Mouse (Mus musculus) midbrain, embryonic 10.5 days (tissue): ENCODE measurements at regions not wholly inside any gene's neighbourhood (a gene's known extent, or its start where the extent isn't known, plus 50 kb on each side); places are given as distances from the start of the nearest gene placed in this dataset.

Source experiments
- DNase-seq: peaks from one replicate; pipeline ENCODE4 v3.0.0-alpha.2; 2017; ENCODE audit warnings: low spot score
- H3K27ac ChIP-seq: fragments of 300-500 bp; sonication (generic); replicated peaks from 2 replicates; pipeline ENCODE4 v1.5.1; 2016; ENCODE audit warnings: mild to moderate bottlenecking
- H3K27me3 ChIP-seq: fragments of 300-500 bp; sonication (generic); 2 replicates; pipeline ENCODE4 v1.6.1; 2016; ENCODE audit warnings: low read depth, mild to moderate bottlenecking; ENCODE audit not compliant: poor library complexity, severe bottlenecking
- H3K36me3 ChIP-seq: fragments of 300-500 bp; sonication (generic); 2 replicates; pipeline ENCODE4 v1.6.1; 2016; ENCODE audit warnings: mild to moderate bottlenecking, moderate library complexity
- H3K4me1 ChIP-seq: fragments of 300-500 bp; sonication (generic); 2 replicates; pipeline ENCODE4 v1.6.1; 2016
- H3K4me3 ChIP-seq: fragments of 300-500 bp; sonication (generic); 2 replicates; pipeline ENCODE4 v1.5.1; 2016; ENCODE audit warnings: mild to moderate bottlenecking, moderate library complexity
- H3K9me3 ChIP-seq: fragments of 300-500 bp; sonication (generic); replicated peaks from 2 replicates; pipeline ENCODE4 v1.6.1; 2016; ENCODE audit warnings: mild to moderate bottlenecking
- whole genome bisulfite sequencing: fragments of 180-500 bp; shearing (Covaris S2); methylation state at CpG from one replicate; pipeline ENCODE4 v1.1.7; 2016; 5-methylcytosine and 5-hydroxymethylcytosine counted together

DNA sequence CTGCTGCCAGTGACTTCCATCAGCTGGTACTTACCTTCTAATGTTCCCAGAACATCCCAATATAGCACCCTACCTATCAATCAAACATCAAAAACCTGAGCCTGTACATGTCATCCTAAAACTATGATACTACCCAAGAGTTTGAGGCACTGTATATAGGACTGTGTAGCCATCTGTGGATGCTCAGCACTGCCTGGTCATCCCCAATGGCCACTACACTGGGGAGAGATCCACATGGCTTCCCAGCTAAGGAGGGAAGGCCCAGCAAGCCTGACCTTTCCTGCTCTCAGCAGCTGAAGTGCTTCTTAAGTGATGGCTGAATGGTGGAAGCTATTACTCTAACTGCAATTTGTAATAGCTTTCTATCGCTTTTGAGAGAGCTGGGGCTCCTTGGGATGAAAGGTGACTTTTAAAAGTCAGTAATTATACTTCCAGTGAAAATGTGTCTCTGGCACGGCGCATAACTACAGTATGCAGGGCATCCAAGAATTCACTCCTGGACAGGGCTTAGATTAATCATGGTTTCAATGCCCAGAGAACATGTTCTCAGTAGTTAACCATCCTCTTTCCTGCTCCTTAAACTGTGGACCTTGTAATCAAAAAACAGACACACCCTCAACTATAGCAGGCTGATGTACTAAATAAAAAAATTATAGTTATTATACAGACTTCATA, 181.5 kb downstream of the Arrdc4 start:
- Histone ChIP-seq H3K4me3 (no peak overlapping the region), H3K27me3 (no peaks in the 10 kb centered on the region), H3K4me1 (peaks cover 16% of the 10 kb centered on the region), H3K9me3 (no peaks in the 10 kb centered on the region), H3K36me3 (no peaks in the 10 kb centered on the region), H3K27ac (no peak overlapping the region)
- 92% methylated on average over 3 of the region's 3 CpGs for WGBS
- DNase-seq: no peak

DNA sequence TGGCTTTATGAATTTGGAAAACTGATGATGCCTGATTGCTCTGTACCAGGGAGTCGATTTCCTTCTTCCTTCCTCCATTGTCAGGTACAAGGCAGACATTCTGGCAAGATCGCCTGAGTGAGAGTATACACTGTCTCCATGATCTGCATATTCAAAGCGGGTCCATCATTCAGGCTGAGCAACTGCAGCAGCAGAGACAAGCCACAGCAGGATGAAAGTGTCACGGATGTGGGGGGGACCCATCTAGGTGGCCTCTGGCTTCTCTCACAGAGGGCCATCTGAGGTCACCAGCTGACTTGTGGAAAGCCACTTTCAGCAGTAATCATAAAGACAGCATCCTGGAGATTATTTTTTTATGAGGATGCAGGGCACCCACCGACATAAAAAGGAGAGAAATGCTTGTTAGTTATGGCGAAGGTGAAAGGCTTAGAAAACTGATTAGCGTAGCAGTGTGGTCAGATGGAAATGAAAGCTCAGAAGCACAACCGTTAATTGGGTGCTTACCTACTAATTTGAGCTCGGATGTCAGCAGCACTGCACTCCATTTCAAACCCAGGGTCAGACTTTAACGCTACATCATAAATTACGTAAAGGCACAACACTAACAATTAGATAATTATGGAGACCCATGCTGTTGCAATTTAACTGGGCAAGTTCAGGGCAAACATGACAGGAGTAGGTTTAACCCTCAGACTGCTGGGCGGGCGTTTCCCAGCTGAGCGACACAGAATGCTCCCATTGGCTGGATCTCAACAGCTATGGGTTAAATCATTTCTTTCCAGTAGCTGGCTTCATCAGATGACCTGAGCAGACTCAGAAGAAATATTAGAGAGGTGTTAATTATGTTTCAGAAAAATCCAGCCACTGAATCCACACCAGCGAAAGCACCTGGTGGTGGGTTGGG, 189.3 kb downstream of the Arrdc4 start:
- WGBS: 82% methylated on average over 15 of the region's 15 CpGs
- H3K9me3 ChIP-seq: no peaks in the 10 kb centered on the region
- no peaks in the 10 kb centered on the region for H3K27me3 ChIP-seq
- no peak overlapping the region for H3K27ac ChIP-seq
- no peaks in the 10 kb centered on the region for H3K36me3 ChIP-seq
- no peak for DNase-seq
- H3K4me3 ChIP-seq: no peak overlapping the region
- no peaks in the 10 kb centered on the region for H3K4me1 ChIP-seq

DNA sequence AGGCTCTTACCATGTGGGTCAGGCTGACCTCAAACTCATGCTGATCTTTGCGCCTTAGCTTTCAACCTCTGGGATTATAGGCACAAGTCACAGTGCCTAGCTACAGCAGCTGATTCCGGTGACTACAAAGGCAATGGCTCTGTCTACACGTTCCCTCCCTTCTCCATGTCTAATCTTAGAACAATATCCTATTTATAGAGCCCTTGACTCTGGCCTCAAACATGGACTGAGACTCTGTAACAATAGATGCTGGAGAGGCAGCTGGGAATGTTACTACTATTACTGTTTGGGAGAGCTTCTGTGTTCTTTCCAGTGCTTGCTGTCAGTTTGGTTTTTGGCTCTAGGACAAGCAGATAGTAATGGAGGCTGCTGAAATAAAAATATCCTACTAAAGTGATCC, 198.7 kb downstream of the Arrdc4 start:
- H3K4me3 ChIP-seq: no peak overlapping the region
- no peaks in the 10 kb centered on the region for H3K36me3 ChIP-seq
- no peaks in the 10 kb centered on the region for H3K27me3 ChIP-seq
- 47% methylated on average over 3 of the region's 3 CpGs for WGBS
- H3K9me3 ChIP-seq: no peaks in the 10 kb centered on the region
- DNase-seq: no peak
- peaks cover 7% of the 10 kb centered on the region; the same call in 1 of the 2 replicates for H3K4me1 ChIP-seq
- H3K27ac ChIP-seq: no peak overlapping the region

DNA sequence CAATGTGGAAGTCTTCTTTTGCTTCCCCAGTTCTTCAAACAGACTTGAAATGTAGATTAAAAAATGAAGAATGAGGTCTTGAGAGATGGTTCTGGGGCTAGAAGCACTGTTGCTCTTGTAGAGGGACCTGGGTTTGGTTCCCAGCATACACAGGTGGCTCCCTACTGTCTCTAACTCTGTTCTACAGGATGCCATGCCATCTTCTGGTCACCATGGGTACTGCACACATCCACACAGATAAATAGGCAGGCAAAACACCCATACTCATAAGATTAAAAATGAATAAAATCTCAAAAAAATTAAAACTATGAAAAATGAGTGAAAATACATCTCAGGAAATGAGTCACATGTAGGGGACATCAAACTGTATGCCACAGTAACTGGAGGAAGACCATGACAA, 200.9 kb downstream of the Arrdc4 start:
- H3K9me3 ChIP-seq: no peaks in the 10 kb centered on the region
- H3K27ac ChIP-seq: no peak overlapping the region
- no peak for DNase-seq
- peaks cover 7% of the 10 kb centered on the region; the same call in 1 of the 2 replicates for H3K4me1 ChIP-seq
- H3K27me3 ChIP-seq: no peaks in the 10 kb centered on the region
- no peak overlapping the region for H3K4me3 ChIP-seq
- no peaks in the 10 kb centered on the region for H3K36me3 ChIP-seq

DNA sequence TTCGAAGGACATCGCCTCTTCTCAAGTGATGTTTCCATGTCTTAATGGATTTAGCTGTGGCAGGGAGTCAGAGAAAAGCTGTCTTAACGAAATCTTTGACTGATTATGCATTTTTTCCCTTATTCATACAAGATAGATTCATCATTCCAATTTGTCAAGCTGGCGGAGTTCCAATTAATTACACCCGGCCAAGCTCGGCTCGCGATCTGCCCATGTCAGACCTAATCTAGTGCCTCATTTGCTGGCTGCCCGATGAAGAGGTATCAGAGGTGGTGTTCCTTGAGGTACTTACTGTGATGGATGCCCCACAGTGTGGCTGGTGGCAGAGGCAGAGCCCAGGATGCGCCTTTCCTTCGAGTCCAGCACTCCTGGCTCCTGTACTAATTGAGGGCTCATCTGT, 204.9 kb downstream of the Arrdc4 start:
- no peaks in the 10 kb centered on the region for H3K4me1 ChIP-seq
- H3K36me3 ChIP-seq: no peaks in the 10 kb centered on the region
- H3K27ac ChIP-seq: no peak overlapping the region
- no peak overlapping the region for H3K4me3 ChIP-seq
- no peaks in the 10 kb centered on the region for H3K27me3 ChIP-seq
- no peak for DNase-seq
- 90% methylated on average over 11 of the region's 11 CpGs for WGBS
- H3K9me3 ChIP-seq: no peaks in the 10 kb centered on the region

DNA sequence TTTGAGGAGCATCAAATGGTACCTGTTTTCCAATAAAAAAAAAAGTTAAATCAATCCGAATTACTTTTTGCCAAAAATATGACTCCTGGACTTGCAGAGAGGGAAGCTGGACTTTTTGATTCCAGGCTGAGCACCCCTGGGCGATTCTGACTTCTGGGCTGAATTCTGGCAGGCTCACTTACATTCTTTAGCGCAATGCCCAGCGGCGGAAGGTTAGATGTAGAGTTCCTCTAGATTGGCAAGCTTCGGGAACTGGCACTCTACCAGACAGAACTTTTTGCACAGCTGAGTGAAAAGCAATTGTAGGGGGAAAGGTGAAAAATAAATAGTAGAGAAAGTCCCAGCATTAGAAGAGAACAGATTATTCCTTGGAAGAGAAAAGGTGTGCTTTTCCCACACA, 235.5 kb downstream of the Fam169b start:
- Histone ChIP-seq H3K27ac (no peak overlapping the region), H3K4me3 (no peak overlapping the region), H3K9me3 (0 out of 2 replicates have a peak, but pooled peaks cover 4% of the 10 kb centered on the region), H3K36me3 (no peaks in the 10 kb centered on the region), H3K27me3 (no peaks in the 10 kb centered on the region), H3K4me1 (no peaks in the 10 kb centered on the region; the same call in 1 of the 2 replicates)
- DNase-seq: no peak
- 89% methylated on average over 6 of the region's 6 CpGs for WGBS

DNA sequence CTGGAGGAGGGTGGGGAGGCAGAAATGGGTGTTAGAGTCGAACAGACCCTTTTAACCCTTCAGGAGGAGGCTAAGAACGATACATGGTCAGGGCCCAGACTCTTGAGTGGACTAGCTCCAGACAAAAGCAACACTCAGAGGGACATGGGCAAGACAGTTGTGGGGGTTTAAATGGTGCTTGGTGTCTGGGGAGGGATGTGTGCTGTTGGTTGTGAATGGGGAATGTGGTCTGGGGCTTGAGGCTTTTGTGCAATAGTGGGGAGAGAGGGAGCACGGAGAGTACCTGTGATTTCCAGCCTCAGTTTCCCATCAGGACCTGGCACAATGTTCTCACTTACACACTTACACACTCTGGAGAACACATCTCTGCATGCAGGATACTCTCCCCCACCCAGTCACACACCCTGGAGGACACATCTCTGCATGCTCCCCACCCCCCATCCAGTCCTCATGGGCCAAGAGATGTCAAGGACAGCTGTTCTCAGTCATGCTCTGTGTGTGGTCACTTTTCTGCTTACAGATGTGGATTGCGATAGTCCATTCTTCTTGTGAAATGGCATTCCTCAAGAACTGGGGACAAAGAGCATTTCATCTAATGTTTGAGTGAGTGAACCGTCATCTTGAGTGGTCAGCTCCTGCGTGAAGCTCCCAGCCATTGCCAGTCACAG, 217.6 kb downstream of the Fam169b start:
- H3K4me1 ChIP-seq: no peaks in the 10 kb centered on the region

DNA sequence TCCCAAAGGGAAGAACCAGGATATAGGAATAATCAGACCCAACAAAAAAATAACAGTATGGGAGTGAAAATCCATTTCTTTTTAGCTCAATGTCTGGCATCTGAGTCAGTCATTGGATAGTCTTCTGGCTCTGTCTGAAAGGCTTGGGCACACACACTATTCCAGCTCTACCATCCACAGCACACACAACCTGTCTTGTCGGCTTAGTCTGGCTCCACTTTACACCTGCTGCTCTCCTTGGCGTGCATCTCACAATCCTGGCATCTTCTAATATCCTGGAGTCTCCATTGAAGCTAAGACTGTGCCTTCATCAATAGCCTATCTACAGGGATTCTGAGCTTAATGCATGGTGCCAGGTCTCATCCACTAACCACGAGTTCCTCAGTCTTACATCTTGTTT, 213.0 kb downstream of the Fam169b start:
- Histone ChIP-seq H3K27ac (no peak overlapping the region), H3K4me1 (no peaks in the 10 kb centered on the region), H3K9me3 (no peaks in the 10 kb centered on the region), H3K36me3 (no peaks in the 10 kb centered on the region), H3K4me3 (no peak overlapping the region), H3K27me3 (peaks cover 7% of the 10 kb centered on the region; the same call in 1 of the 2 replicates)
- DNase-seq: no peak
- 80% methylated on average over 3 of the region's 3 CpGs for WGBS

More for the DNA sequence above, 217.6 kb downstream of the Fam169b start:
- Histone ChIP-seq H3K27me3 (no peaks in the 10 kb centered on the region), H3K27ac (no peak overlapping the region), H3K36me3 (no peaks in the 10 kb centered on the region), H3K4me3 (no peak overlapping the region), H3K9me3 (no peaks in the 10 kb centered on the region)
- WGBS: 87% methylated on average over 6 of the region's 6 CpGs
- no peak for DNase-seq

DNA sequence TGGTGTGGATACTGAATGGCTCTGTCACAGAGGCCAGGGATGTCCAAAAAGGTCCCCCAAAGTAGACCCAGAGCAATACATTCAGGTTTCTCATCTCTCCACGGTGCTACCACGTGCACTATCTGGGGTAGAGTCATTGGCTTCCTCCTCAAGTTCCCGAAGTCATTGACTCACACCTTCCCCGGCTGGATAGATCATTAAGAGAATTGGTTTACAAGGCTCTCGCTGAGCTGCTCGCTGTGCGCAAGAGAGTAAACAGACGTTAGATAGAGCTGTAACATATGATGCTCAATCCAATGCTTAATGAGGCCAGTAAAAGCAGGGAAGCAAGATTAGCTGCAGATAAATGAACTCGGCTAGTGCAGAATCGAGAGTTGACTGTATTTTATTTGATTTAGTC, 208.9 kb downstream of the Fam169b start:
- Histone ChIP-seq H3K36me3 (no peaks in the 10 kb centered on the region), H3K4me3 (no peak overlapping the region), H3K27me3 (peaks cover 26% of the 10 kb centered on the region), H3K27ac (no peak overlapping the region), H3K9me3 (no peaks in the 10 kb centered on the region), H3K4me1 (0 out of 2 replicates have a peak, but pooled peaks cover 2% of the 10 kb centered on the region)
- no peak for DNase-seq
- WGBS: 75% methylated on average over 10 of the region's 10 CpGs

DNA sequence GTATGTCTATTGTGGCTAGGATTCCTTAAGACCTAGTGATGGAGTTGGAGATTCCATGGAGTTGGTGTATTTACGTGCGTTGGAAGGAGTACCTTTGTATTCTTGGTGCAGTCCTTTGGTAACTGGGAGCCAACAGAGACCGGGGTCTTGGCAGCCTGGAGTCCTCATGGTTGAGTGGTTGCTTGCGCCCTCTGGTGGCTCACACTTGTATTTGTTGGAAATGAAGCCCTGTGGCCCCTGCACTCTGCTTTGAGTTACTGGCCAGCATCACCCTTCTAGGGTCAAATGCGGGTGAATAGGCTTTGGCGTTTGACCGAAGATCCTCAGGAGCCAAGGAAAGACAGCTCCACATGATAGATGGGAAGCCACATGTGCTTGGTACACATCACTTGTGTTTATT, 207.1 kb downstream of the Fam169b start:
- Histone ChIP-seq H3K9me3 (no peaks in the 10 kb centered on the region), H3K4me1 (0 out of 2 replicates have a peak, but pooled peaks cover 2% of the 10 kb centered on the region), H3K27ac (no peak overlapping the region), H3K4me3 (no peak overlapping the region), H3K36me3 (no peaks in the 10 kb centered on the region), H3K27me3 (peaks cover 26% of the 10 kb centered on the region)
- DNase-seq: peak; percentile 75
- WGBS: 35% methylated on average over 7 of the region's 7 CpGs

DNA sequence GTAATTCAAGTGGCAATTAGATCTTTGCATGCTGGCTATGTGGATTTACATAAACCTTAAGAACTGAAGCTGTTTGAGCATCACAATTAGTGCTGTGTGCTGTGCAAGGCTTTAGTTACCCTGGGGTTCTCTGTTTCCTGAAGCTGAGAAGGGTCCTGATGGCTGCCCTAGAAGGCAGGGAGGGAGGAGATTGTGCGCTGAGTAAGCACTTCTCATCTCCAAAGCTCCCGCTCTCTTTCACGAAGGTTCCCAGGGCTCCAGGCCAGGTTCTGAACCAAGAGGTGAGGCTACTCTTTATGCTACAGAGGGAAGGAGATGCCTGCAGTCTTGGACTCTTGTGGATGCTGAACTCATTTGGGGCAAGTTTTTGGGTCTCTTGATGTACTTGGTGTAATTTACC, 206.7 kb downstream of the Fam169b start:
- Histone ChIP-seq H3K27ac (no peak overlapping the region), H3K9me3 (no peaks in the 10 kb centered on the region), H3K4me3 (no peak overlapping the region), H3K4me1 (0 out of 2 replicates have a peak, but pooled peaks cover 2% of the 10 kb centered on the region), H3K36me3 (no peaks in the 10 kb centered on the region), H3K27me3 (peaks cover 26% of the 10 kb centered on the region)
- 53% methylated on average over 3 of the region's 3 CpGs for WGBS
- DNase-seq: no peak

DNA sequence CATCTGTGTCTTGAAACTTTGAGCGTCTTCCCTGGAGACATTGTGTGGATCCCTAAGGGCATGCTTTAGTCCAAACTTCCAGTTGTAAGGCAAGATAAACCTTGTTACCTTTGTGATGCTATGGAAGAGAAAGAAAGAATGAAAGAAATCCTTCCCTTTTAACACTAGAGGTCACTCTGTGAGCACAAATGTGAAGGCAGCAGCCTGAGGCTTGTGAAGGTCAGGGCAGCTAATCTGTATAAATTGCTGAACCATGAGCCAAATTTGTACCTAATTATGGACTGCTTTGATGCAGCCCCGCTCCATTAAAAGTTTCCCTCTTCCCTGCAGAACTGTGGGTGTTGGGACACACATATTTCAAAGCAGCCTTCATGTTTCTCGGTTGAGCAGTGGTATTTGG, 204.4 kb downstream of the Fam169b start:
- H3K4me3 ChIP-seq: no peak overlapping the region
- H3K27me3 ChIP-seq: peaks cover 26% of the 10 kb centered on the region
- peaks cover 3% of the 10 kb centered on the region; the same call in 1 of the 2 replicates for H3K4me1 ChIP-seq
- WGBS: 63% methylated on average over 3 of the region's 3 CpGs
- DNase-seq: no peak
- H3K9me3 ChIP-seq: no peaks in the 10 kb centered on the region
- no peak overlapping the region for H3K27ac ChIP-seq
- H3K36me3 ChIP-seq: no peaks in the 10 kb centered on the region
